Mouse (Mus musculus) left cerebral cortex, postnatal 25 days (tissue): ENCODE data around the gene Nbea. TPM values are rescaled to one million over a fixed set of nuclear protein-coding genes. Genes with fewer than 3 reads are reported as not detected.

Experiments
- DNase-seq, 2 experiments: peaks; one replicate each; pipeline ENCODE4 v3.0.0; 2022; ENCODE audit warnings: low spot score in 2 of 2, mixed read lengths in 1 of 2
- intact Hi-C: fragments of 180-260 bp; cut with DNase I; formaldehyde crosslinking; loops from one replicate; pipeline ENCODE4 v1.15.1; 2025
- total RNA-seq, 2 experiments: library from RNA; stranded (reverse); gene quantifications; 2 replicates each; pipeline ENCODE4 v1.2.3; 2021

The Nbea gene
- total RNA-seq, 2 experiments from 2014 or later, result 180 to 185 TPM

GRCm38 (mm10) chr3:55587972-55588946, 595.2 kb downstream of the Nbea start:
- peak in 1 of 2 experiments; percentile 26 for DNase-seq
- intact Hi-C loops, result no loop called here

GRCm38 (mm10) chr3:55587434-55587971, 596.0 kb downstream of the Nbea start:
- no peak for DNase-seq
- intact Hi-C loops, result no loop called here
